Mouse (Mus musculus) embryonic facial prominence, embryonic 11.5 days (tissue): ENCODE measurements around the gene Lmna. TPM values are rescaled to one million over a fixed set of nuclear protein-coding genes. Genes with fewer than 3 reads are reported as not detected.
A peak's percentile ranks its signal among the peaks of the same experiment; 100 is the strongest.

Experiments
- ATAC-seq: fragments of 200-750 bp; cut with Nextera tagmentation; replicated peaks from 2 replicates; pipeline ENCODE4 v1.8.0; 2017; ENCODE audit warnings: low read depth; ENCODE audit not compliant: insufficient number of reproducible peaks, low FRiP score, low TSS enrichment
- DNase-seq: peaks from one replicate; pipeline ENCODE4 v3.0.0-alpha.2; 2015; ENCODE audit warnings: low spot score
- H3K27ac ChIP-seq: fragments of 300-500 bp; sonication (generic); replicated peaks from 2 replicates; pipeline ENCODE4 v1.5.1; 2014; ENCODE audit warnings: mild to moderate bottlenecking, low read depth, low read length, control low read depth
- H3K27me3 ChIP-seq: fragments of 300-500 bp; sonication (generic); 2 replicates; pipeline ENCODE4 v1.6.1; 2014; ENCODE audit warnings: mild to moderate bottlenecking, low read length, moderate library complexity, mixed read lengths; ENCODE audit not compliant: control insufficient read depth, insufficient read depth
- H3K36me3 ChIP-seq: fragments of 300-500 bp; sonication (generic); replicated peaks from 2 replicates; pipeline ENCODE4 v1.6.1; 2014; ENCODE audit warnings: low read depth, mild to moderate bottlenecking, low read length, moderate library complexity, mixed read lengths; ENCODE audit not compliant: control insufficient read depth, insufficient read depth
- H3K4me1 ChIP-seq: fragments of 300-500 bp; sonication (generic); 2 replicates; pipeline ENCODE4 v1.6.1; 2014; ENCODE audit warnings: low read length, mixed read lengths; ENCODE audit not compliant: control insufficient read depth, insufficient read depth
- H3K4me2 ChIP-seq: fragments of 300-500 bp; sonication (generic); 2 replicates; pipeline ENCODE4 v1.6.1; 2014; ENCODE audit warnings: low read depth, mild to moderate bottlenecking, control low read depth, low read length, moderate library complexity
- H3K4me3 ChIP-seq: fragments of 300-500 bp; sonication (generic); 2 replicates; pipeline ENCODE4 v1.5.1; 2014; ENCODE audit warnings: low read depth, low read length, control low read depth
- H3K9ac ChIP-seq: fragments of 300-500 bp; sonication (generic); replicated peaks from 2 replicates; pipeline ENCODE4 v1.6.1; 2014; ENCODE audit warnings: mild to moderate bottlenecking, control low read depth, low read length
- H3K9me3 ChIP-seq: fragments of 300-500 bp; sonication (generic); replicated peaks from 2 replicates; pipeline ENCODE4 v1.6.1; 2016; ENCODE audit warnings: mild to moderate bottlenecking, low read length, inconsistent platforms, mixed read lengths; ENCODE audit not compliant: control insufficient read depth
- WGBS: fragments of 180-500 bp; shearing (Covaris S2); extraction: QIAGEN DNeasy Blood & Tissue Kit; methylation state at CpG from one replicate; pipeline ENCODE4 v1.1.7; 2014; 5-methylcytosine and 5-hydroxymethylcytosine counted together
- polyA plus RNA-seq: library from polyadenylated mRNA; unstranded; fragments of >200 nt; fragmentation: Nextera tagmentation; extraction: Ambion mirVana; gene quantifications from 2 replicates; pipeline ENCODE4 v1.2.1, GENCODE M21; 2014

Gene Lmna
- polyA plus RNA-seq, 1 experiment from 2014 or later: 28.7 TPM

DNA sequence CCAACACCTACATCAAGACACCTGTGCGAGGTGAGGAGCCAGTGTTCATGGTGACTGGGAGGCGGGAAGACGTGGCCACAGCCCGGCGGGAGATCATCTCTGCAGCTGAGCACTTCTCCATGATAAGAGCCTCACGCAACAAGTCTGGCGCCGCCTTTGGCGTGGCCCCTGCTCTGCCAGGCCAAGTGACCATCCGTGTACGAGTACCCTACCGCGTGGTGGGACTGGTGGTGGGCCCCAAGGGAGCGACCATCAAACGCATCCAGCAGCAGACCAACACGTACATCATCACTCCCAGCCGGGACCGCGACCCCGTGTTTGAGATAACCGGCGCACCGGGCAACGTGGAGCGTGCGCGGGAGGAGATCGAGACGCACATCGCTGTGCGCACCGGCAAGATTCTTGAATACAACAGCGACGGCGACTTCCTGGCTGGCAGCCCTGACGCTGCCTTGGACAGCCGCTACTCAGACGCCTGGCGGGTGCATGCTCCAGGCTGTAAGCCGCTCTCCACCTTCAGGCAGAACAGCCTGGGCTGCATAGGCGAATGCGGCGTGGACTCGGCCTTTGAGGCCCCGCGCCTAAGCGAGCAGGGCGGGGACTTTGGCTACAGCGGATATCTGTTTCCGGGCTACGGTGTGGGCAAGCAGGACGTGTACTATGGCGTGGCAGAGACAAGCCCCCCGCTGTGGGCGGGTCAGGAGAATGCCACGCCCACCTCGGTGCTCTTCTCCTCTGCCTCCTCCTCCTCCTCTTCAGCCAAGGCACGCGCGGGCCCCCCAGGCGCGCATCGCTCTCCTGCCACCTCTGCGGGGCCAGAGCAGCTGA is 26.6 kb upstream of the Lmna start:
- ATAC-seq: peak; percentile 15; the same call in 1 of the 2 replicates

GRCm38 (mm10) chr3:88535527-88535926 is 25.8 kb upstream of the Lmna start:
- peaks cover 35% of the 10 kb centered on the region for H3K4me1 ChIP-seq

More for the DNA sequence above, 26.6 kb upstream of the Lmna start:
- peak overlapping the region; percentile 100 for H3K9ac ChIP-seq
- H3K4me2 ChIP-seq: peak overlapping the region; percentile 95
- peak; percentile 87 for DNase-seq
- H3K4me3 ChIP-seq: peak overlapping the region; percentile 88
- peaks cover 35% of the 10 kb centered on the region for H3K4me1 ChIP-seq
- H3K9me3 ChIP-seq: no peaks in the 10 kb centered on the region
- H3K36me3 ChIP-seq: peaks cover 24% of the 10 kb centered on the region
- H3K27ac ChIP-seq: peak overlapping the region; percentile 35; the same call in 1 of the 2 replicates
- H3K27me3 ChIP-seq: no peaks in the 10 kb centered on the region
- 5% methylated on average over 62 of the region's 64 CpGs for WGBS

GRCm38 (mm10) chr3:88535005-88535404 is 25.2 kb upstream of the Lmna start:
- Histone ChIP-seq H3K4me1 (peaks cover 35% of the 10 kb centered on the region), H3K9me3 (no peaks in the 10 kb centered on the region), H3K4me3 (peak overlapping the region; percentile 88), H3K36me3 (peaks cover 18% of the 10 kb centered on the region), H3K27ac (0 out of 2 replicates have a peak overlapping the region, but pooled peaks have one; percentile 21), H3K4me2 (peak overlapping the region; percentile 95), H3K27me3 (no peaks in the 10 kb centered on the region), H3K9ac (peak overlapping the region; percentile 100)
- ATAC-seq (no peak), DNase-seq (no peak)
- 14% methylated on average over 3 of the region's 3 CpGs for WGBS

More at GRCm38 (mm10) chr3:88535527-88535926, 25.8 kb upstream of the Lmna start:
- Histone ChIP-seq H3K4me2 (peak overlapping the region; percentile 95), H3K36me3 (peaks cover 23% of the 10 kb centered on the region), H3K4me3 (peak overlapping the region; percentile 88), H3K9ac (peak overlapping the region; percentile 100), H3K27ac (0 out of 2 replicates have a peak overlapping the region, but pooled peaks have one; percentile 21), H3K27me3 (no peaks in the 10 kb centered on the region), H3K9me3 (no peaks in the 10 kb centered on the region)
- ATAC-seq (no peak), DNase-seq (no peak)
- 34% methylated on average over 4 of the region's 4 CpGs for WGBS

GRCm38 (mm10) chr3:88533706-88534105 is 23.9 kb upstream of the Lmna start:
- 2% methylated on average over 4 of the region's 5 CpGs for WGBS
- peaks cover 17% of the 10 kb centered on the region for H3K36me3 ChIP-seq
- peaks cover 36% of the 10 kb centered on the region for H3K4me1 ChIP-seq
- H3K4me3 ChIP-seq: peak overlapping the region; percentile 88
- DNase-seq: peak; percentile 49
- no peaks in the 10 kb centered on the region for H3K27me3 ChIP-seq
- H3K9ac ChIP-seq: peak overlapping the region; percentile 100
- peak overlapping the region; percentile 97 for H3K27ac ChIP-seq
- no peaks in the 10 kb centered on the region for H3K9me3 ChIP-seq
- peak overlapping the region; percentile 95 for H3K4me2 ChIP-seq
- no peak for ATAC-seq

DNA sequence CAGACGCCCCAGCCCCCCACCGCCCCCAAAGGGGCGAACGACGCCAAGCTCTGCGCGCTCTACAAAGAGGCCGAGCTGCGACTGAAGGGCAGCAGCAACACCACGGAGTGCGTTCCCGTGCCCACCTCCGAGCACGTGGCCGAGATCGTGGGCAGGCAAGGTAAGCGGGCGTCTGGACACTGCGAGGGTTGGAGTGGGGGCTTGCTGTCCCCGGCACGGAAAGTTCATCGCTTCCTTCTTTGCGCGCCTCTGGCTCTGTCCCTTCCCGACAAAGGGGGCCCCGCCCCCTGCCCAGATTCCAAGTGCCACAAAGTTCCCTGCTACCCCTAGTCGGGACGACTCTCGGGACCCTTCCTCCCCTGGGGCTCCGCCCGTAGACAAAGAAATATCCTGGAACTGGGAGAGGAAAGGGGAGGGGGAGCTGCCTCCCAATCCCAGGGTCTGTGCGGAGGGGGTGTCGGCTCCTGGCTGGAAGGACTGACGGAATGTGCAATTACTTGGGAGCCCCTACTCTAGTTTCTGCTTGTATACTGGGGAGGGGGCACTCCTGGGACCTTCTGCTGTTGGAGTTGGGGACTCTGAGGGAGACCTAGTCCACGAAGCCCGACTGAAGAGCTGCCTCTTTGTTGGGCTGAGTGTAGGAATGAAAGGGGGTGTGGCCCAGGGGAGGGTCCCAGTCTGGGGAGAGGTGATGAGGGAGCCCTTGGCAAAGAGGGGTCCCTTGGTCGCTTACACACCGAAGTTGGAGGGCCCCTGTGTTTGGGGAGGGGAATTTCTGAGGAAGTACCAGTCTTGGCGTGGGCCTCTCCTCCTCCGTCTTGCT is 23.1 kb upstream of the Lmna start:
- peak; percentile 81 for DNase-seq
- no peaks in the 10 kb centered on the region for H3K27me3 ChIP-seq

DNA sequence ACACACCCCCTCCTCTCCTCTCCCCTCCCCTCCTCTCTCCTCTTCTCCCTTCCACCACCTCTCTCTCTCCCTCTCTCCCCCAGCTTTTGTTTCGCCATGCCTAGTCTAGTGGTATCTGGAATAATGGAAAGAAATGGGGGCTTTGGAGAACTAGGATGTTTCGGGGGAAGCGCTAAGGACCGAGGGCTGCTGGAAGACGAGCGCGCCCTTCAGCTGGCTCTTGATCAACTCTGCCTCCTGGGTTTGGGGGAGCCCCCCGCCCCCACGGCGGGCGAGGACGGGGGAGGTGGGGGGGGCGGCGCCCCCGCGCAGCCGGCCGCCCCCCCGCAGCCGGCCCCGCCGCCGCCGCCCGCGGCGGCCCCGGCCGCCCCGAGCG is 22.5 kb upstream of the Lmna start, which contains the start of gene Mex3a:
Gene Mex3a, plus strand, starts transcription at position 97 of the 376 bp plus-strand sequence.
- DNase-seq: no peak
- no peaks in the 10 kb centered on the region for H3K27me3 ChIP-seq

More for the DNA sequence above, 23.1 kb upstream of the Lmna start:
- Histone ChIP-seq H3K27ac (peak overlapping the region; percentile 97), H3K9ac (peak overlapping the region; percentile 100), H3K4me3 (peak overlapping the region; percentile 88), H3K9me3 (no peaks in the 10 kb centered on the region), H3K4me1 (peaks cover 31% of the 10 kb centered on the region), H3K4me2 (peak overlapping the region; percentile 95), H3K36me3 (peaks cover 10% of the 10 kb centered on the region)
- ATAC-seq: peak; percentile 15
- under 1% methylated on average over 40 of the region's 40 CpGs for WGBS

DNA sequence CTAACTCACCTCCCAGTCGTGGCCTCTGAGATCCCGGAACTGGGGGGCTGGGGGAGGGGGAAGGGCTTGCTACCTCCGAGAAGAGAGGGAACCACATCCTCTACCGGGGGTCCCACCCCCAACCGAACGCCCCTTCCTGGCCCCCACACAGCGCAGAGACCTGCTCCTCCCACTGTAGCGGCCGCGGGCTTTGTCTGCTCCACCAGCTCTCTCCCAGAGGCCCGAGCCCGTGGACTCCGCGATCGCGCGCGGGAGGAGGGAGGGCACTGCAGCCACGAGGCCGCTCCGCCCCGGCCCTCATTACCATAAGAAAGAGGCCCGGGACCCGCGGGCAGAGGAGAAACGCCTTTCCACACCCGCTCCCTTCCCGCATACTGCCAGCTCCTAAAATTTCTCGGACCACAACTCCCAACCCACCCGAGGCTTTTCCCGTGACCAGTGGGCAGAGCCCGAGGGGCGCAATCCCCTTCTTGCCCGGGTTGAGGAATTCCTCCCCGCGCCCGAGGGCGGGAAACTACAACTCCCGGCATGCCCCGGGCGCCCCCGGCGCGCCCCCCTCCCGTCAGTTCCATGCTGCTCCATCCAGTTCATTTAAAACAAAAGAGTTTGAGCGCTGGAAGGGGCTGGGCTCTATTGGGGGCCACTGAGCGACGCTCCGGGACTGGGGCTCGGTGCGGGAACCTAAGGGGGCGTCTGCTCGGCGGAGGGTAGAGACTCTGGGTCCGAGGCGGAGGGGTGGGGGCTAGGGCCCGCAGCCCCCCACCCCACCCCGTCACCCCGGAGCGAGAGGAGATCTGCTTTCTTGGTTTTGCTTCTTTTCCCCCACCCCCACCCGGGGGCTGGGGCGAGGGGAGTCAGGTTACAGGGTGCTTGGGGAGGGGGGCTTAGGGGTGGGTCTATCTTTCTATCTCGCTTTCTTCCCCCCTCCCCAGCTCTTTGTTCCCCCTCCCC is 21.9 kb upstream of the Lmna start:
- H3K27ac ChIP-seq: peak overlapping the region; percentile 97
- peak overlapping the region; percentile 100 for H3K9ac ChIP-seq
- H3K4me2 ChIP-seq: peak overlapping the region; percentile 75
- H3K4me1 ChIP-seq: peaks cover 29% of the 10 kb centered on the region
- peaks cover 3% of the 10 kb centered on the region for H3K36me3 ChIP-seq
- 0% methylated on average over 53 of the region's 63 CpGs for WGBS
- peak; percentile 82 for ATAC-seq
- no peaks in the 10 kb centered on the region for H3K9me3 ChIP-seq
- H3K4me3 ChIP-seq: peak overlapping the region; percentile 88
- DNase-seq: peak; percentile 93
- H3K27me3 ChIP-seq: no peaks in the 10 kb centered on the region

More for the DNA sequence above, 22.5 kb upstream of the Lmna start, which contains the start of gene Mex3a:
- Histone ChIP-seq H3K4me2 (peak within 1 kb of the TSS; percentile 95), H3K36me3 (peaks cover 10% of the 10 kb centered on the region), H3K9me3 (no peaks in the 10 kb centered on the region), H3K27ac (peak within 1 kb of the TSS; percentile 97), H3K9ac (peak within 1 kb of the TSS; percentile 100), H3K4me3 (peak within 1 kb of the TSS; percentile 88), H3K4me1 (peaks cover 36% of the 10 kb centered on the region)
- no peak for ATAC-seq
- 0% methylated on average over 11 of the region's 31 CpGs for WGBS
